Mouse (Mus musculus) erythroblast, embryonic 14.5 days (primary cell): ENCODE measurements around the gene Kat2a.

Experiments
- GATA1 ChIP-seq: IDR thresholded peaks from 2 replicates; pipeline ENCODE4 v1.6.1; 2012; ENCODE audit warnings: low read length, inconsistent platforms, mixed read lengths
- TAL1 ChIP-seq: IDR thresholded peaks from 3 replicates; pipeline ENCODE4 v1.6.1; 2012; ENCODE audit warnings: low read length, inconsistent platforms, mixed read lengths

GRCm38 (mm10) chr11:100692164-100692616 lies 20.1 kb downstream of the Kat2a start, which contains the start of gene Zfp385c:
- TF ChIP-seq GATA1 (no peak), TAL1 (no peak)
